Mouse (Mus musculus) olfactory bulb, adult 2 months (tissue): ENCODE measurements around the gene Denr.

Experiments
- CTCF ChIP-seq: fragments of 200-500 bp; IDR thresholded peaks from 2 replicates; pipeline ENCODE4 v1.5.1; 2012; ENCODE audit warnings: low read depth, mild to moderate bottlenecking, low read length, moderate library complexity; ENCODE audit not compliant: insufficient read depth
- POLR2A ChIP-seq: fragments of 200-500 bp; IDR thresholded peaks from 2 replicates; pipeline ENCODE4 v1.6.1; 2012; ENCODE audit warnings: mild to moderate bottlenecking, low read depth, low read length, moderate library complexity; ENCODE audit not compliant: insufficient read depth

DNA sequence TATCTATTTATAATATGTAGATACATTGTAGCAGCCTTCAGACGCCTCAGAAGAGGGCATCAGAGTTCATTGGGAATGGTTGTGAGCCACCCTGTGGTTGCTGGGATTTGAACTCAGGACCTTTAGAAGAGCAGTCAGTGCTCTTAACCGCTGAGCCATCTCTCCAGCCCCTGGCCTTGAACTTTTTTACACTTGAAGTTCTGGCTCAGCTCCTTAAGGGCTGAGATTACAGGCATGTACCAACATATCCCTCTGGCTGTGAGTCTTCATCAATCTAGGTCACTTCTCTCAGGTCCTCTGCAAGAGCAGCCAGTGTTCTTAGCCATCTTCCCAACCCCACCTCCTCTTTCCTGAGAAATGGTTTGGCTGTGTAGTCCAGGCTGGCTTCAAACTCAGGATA lies 16.7 kb upstream of the Denr start:
- TF ChIP-seq POLR2A (no peak), CTCF (no peak)
